Mouse (Mus musculus): ENCODE measurements around the gene Pafah1b3. TPM values are rescaled to one million over a fixed set of nuclear protein-coding genes. Genes with fewer than 3 reads are reported as not detected.

The Pafah1b3 gene
- polyA plus RNA-seq, 1 experiment from 2014 or later, result 183 TPM

- no peak for TF ChIP-seq CTCF (IDR thresholded peaks at IDR 0.05; ENCODE audit: low read depth)
- Histone ChIP-seq H3K9ac (peak overlapping the region; percentile 27; the same call in 1 of the 2 replicates), H3K9me3 (ENCODE audit: low read depth, low read length) (no peaks in the 10 kb centered on the region), H3K27me3 (ENCODE audit: insufficient read depth, low read length) (no peaks in the 10 kb centered on the region), H3K4me3 (ENCODE audit: low read depth, low read length) (peak overlapping the region; percentile 76), H3K36me3 (ENCODE audit: insufficient read depth) (peaks cover 16% of the 10 kb centered on the region), H3K27ac (ENCODE audit: low read depth) (peak overlapping the region; percentile 99), H3K4me1 (ENCODE audit: insufficient read depth) (peaks cover 27% of the 10 kb centered on the region), H3K4me2 (peak overlapping the region; percentile 93)
- ATAC-seq (ENCODE audit: insufficient read depth) (no peak; the same call in 1 of the 2 replicates), DNase-seq (no peak)
- WGBS, result 10% methylated on average over 12 of the region's 12 CpGs
Observed at GRCm38 (mm10) chr7:25281166-25281733, 16.5 kb downstream of the Pafah1b3 start.

DNA sequence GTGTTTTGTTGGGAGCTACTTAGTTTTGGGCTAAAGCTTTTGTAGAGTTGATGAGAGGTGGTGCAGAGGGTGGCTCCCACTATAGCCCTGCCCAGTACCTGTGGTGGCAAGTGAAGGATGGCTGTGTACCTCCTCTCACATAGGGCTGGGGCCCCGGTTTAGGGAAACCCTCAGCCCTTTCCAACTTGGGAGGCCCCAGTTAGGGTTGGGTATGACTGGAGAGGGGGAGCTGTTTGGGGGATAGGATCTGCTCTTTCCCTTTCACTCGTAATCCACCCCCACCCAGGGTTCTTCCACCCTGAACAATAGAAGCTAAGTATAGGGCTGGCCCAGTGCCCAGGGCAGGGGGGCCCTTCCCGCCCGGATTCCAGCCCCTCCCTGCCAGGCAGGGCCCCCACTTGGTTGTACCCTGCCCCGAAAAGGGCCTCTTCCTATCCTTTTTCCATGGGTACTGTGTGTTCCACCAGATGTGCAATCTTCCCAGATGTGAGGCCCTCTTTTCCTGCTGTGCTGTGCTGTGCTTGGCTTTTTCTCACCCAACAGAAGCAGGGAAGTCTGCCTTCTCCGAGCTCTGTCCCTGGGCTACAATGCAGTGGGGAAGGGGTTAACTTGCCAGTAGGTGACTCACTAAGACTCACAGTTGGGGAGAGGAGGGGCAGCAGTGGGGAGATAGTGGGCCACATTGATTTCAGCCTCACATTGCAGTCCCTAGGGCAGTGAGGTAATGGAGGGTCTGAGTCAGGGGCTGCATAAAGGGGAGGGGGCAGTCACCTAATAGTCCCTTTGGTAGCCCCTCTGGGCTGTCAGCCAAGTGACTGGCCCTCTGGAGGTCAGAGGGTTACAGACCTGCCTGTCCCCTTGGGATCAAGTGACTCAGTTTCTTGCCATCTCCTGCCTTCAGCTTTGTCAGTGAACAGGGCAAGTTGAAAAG, 17.7 kb downstream of the Pafah1b3 start:
- TF ChIP-seq CTCF (IDR thresholded peaks at IDR 0.05; ENCODE audit: low read depth), result no peak
- Histone ChIP-seq H3K4me1 (ENCODE audit: insufficient read depth) (peaks cover 27% of the 10 kb centered on the region), H3K4me3 (ENCODE audit: low read depth, low read length) (peak overlapping the region; percentile 63), H3K36me3 (ENCODE audit: insufficient read depth) (peaks cover 5% of the 10 kb centered on the region), H3K27ac (ENCODE audit: low read depth) (peak overlapping the region; percentile 99), H3K27me3 (ENCODE audit: insufficient read depth, low read length) (no peaks in the 10 kb centered on the region), H3K4me2 (peak overlapping the region; percentile 93), H3K9ac (peak overlapping the region; percentile 71), H3K9me3 (ENCODE audit: low read depth, low read length) (no peaks in the 10 kb centered on the region)
- DNase-seq (peak; percentile 81), ATAC-seq (ENCODE audit: insufficient read depth) (peak; percentile 11)
- 1% methylated on average over 6 of the region's 6 CpGs for WGBS

GRCm38 (mm10) chr7:25279076-25279860, 18.5 kb downstream of the Pafah1b3 start:
- peak; percentile 47 for TF ChIP-seq CTCF (IDR thresholded peaks at IDR 0.05; ENCODE audit: low read depth)
- peak overlapping the region; percentile 71 for H3K9ac ChIP-seq
- peak overlapping the region; percentile 99 for H3K27ac ChIP-seq (ENCODE audit: low read depth)
- peaks cover 26% of the 10 kb centered on the region for H3K4me1 ChIP-seq (ENCODE audit: insufficient read depth)
- H3K27me3 ChIP-seq (ENCODE audit: insufficient read depth, low read length), result no peaks in the 10 kb centered on the region
- WGBS, result under 1% methylated on average over 47 of the region's 49 CpGs
- peak overlapping the region; percentile 63 for H3K4me3 ChIP-seq (ENCODE audit: low read depth, low read length)
- H3K9me3 ChIP-seq (ENCODE audit: low read depth, low read length), result no peaks in the 10 kb centered on the region
- no peaks in the 10 kb centered on the region for H3K36me3 ChIP-seq (ENCODE audit: insufficient read depth)
- peak; percentile 49 for ATAC-seq (ENCODE audit: insufficient read depth)
- peak; percentile 93 for DNase-seq
- peak overlapping the region; percentile 93 for H3K4me2 ChIP-seq

DNA sequence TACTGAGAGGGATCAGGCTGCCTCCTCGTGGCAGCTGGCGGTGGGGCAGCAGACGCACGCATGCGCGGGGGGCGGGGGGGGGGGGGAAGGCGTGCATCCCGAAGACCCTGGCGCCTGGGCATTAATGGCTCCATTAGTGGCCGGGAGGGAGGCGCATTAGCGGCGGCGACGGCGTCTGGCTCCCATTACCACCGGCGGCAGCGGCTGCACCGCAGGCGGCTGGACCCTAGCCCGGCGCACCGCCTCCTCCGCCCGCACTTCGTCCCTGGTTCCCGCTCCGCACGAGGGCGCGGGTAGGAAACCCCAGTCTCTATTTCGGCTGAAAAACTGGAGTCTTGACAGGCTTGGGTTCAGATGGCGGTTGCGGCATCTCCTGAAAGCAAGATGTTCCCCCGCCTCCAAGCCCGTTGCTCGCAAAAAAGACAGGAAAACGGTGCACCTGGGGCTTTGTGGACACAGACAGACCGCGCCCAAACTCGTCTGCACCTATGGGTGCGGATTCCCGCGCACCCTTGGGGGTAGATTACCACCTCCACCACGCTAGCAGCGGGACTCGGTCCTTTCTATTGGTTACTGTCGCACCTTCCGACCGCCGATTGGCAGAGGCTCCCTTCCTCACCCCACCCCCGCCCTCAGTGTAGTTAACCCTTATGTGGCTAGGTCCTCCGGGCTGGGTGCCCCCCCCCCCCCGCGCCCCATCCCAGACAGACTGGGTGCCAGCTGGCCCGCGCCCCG, 19.3 kb downstream of the Pafah1b3 start:
- no peaks in the 10 kb centered on the region for H3K9me3 ChIP-seq (ENCODE audit: low read depth, low read length)
- under 1% methylated on average over 54 of the region's 60 CpGs for WGBS
- H3K9ac ChIP-seq, result peak overlapping the region; percentile 71
- H3K27ac ChIP-seq (ENCODE audit: low read depth), result peak overlapping the region; percentile 99
- peak overlapping the region; percentile 93 for H3K4me2 ChIP-seq
- peaks cover 20% of the 10 kb centered on the region for H3K4me1 ChIP-seq (ENCODE audit: insufficient read depth)
- ATAC-seq (ENCODE audit: insufficient read depth) (peak; percentile 61), DNase-seq (peak; percentile 90)
- H3K36me3 ChIP-seq (ENCODE audit: insufficient read depth), result peaks cover 3% of the 10 kb centered on the region; the same call in 1 of the 2 replicates
- H3K27me3 ChIP-seq (ENCODE audit: insufficient read depth, low read length), result no peaks in the 10 kb centered on the region
- TF ChIP-seq CTCF (IDR thresholded peaks at IDR 0.05; ENCODE audit: low read depth), result peak; percentile 71
- peak overlapping the region; percentile 63 for H3K4me3 ChIP-seq (ENCODE audit: low read depth, low read length)

DNA sequence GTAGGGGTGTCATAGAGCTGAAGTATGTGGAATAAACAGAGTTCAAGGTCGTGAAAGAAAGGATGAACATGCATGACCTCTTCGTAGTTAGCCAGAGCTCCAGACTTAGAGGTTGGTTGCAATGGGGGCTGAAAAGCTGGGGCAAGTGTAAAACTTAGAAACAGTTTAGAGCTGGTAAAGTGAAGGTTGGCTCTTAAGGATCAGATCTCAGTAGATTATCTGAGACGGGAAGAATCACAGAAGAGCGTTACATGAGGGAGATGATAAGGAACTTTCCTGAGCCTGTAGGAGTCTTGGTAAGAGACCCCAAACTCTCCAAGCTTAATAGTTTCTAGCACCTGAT, 19.8 kb downstream of the Pafah1b3 start:
- peak overlapping the region; percentile 99 for H3K27ac ChIP-seq (ENCODE audit: low read depth)
- H3K9me3 ChIP-seq (ENCODE audit: low read depth, low read length), result no peaks in the 10 kb centered on the region
- DNase-seq (no peak), ATAC-seq (ENCODE audit: insufficient read depth) (no peak)
- peak overlapping the region; percentile 71 for H3K9ac ChIP-seq
- peaks cover 20% of the 10 kb centered on the region for H3K4me1 ChIP-seq (ENCODE audit: insufficient read depth)
- H3K4me3 ChIP-seq (ENCODE audit: low read depth, low read length), result peak overlapping the region; percentile 63
- no peak for TF ChIP-seq CTCF (IDR thresholded peaks at IDR 0.05; ENCODE audit: low read depth)
- peak overlapping the region; percentile 93 for H3K4me2 ChIP-seq
- H3K27me3 ChIP-seq (ENCODE audit: insufficient read depth, low read length), result no peaks in the 10 kb centered on the region
- peaks cover 9% of the 10 kb centered on the region; the same call in 1 of the 2 replicates for H3K36me3 ChIP-seq (ENCODE audit: insufficient read depth)
- 8% methylated on average over 4 of the region's 4 CpGs for WGBS

DNA sequence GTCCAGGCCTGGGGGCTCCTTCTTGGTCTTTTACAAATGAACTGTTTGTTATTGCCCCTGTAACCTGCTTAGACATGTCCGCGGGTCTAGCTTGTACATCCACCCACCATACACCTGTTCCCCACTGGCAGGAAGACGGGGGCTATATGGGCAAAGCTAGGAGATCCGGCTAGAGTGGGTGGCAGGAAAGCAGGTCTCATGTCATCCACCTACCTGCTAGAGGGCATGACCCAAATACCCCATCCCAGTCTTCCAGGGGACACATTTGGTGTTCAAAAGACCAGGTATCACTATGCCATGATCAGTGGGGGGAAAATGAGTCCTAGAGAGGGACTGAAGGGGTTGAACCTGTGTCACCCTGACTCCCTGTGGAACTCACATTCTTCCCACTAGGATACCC, 20.4 kb downstream of the Pafah1b3 start:
- no peak for ATAC-seq (ENCODE audit: insufficient read depth)
- H3K4me3 ChIP-seq (ENCODE audit: low read depth, low read length), result peak overlapping the region; percentile 63; the same call in 1 of the 2 replicates
- peak overlapping the region; percentile 93 for H3K4me2 ChIP-seq
- H3K36me3 ChIP-seq (ENCODE audit: insufficient read depth), result peaks cover 14% of the 10 kb centered on the region; the same call in 1 of the 2 replicates
- no peak for DNase-seq
- WGBS, result 78% methylated on average over 4 of the region's 4 CpGs
- H3K27me3 ChIP-seq (ENCODE audit: insufficient read depth, low read length), result no peaks in the 10 kb centered on the region
- TF ChIP-seq CTCF (IDR thresholded peaks at IDR 0.05; ENCODE audit: low read depth), result no peak
- no peaks in the 10 kb centered on the region for H3K9me3 ChIP-seq (ENCODE audit: low read depth, low read length)
- peaks cover 20% of the 10 kb centered on the region for H3K4me1 ChIP-seq (ENCODE audit: insufficient read depth)
- peak overlapping the region; percentile 99 for H3K27ac ChIP-seq (ENCODE audit: low read depth)
- peak overlapping the region; percentile 71 for H3K9ac ChIP-seq

All from lung, embryonic 14.5 days (tissue).